Mouse (Mus musculus) bone marrow macrophage, adult 2 months (primary cell): ENCODE results near the gene 9330182L06Rik.

ENCODE experiments used
- CTCF ChIP-seq: IDR thresholded peaks from 2 replicates; pipeline ENCODE4 v1.5.1; 2012; ENCODE audit warnings: low read depth, mild to moderate bottlenecking, low read length, moderate library complexity
- POLR2A ChIP-seq: IDR thresholded peaks from 2 replicates; pipeline ENCODE4 v1.6.1; 2012; ENCODE audit warnings: mild to moderate bottlenecking, low read depth, low read length, borderline replicate concordance

- TF ChIP-seq CTCF (no peak), POLR2A (no peak)
Observed at GRCm38 (mm10) chr5:9326863-9327262, 60.9 kb downstream of the 9330182L06Rik start.
